Mouse (Mus musculus) right cerebral cortex, postnatal 36 days (tissue): ENCODE measurements around the gene Saa4.
"Not testable (repeated sequence)": the region's sequence is repeated elsewhere in the genome, so short reads cannot be mapped to it uniquely, and the experiment has no call there.

Experiments
- DNase-seq, 2 experiments: peaks; one replicate each; pipeline ENCODE4 v3.0.0; 2022; ENCODE audit warnings: low spot score in 2 of 2, mixed read lengths in 1 of 2

Saa4 gene

GRCm38 (mm10) chr7:46716897-46717296 is 15.5 kb downstream of the Saa4 start:
- no peak for DNase-seq

- DNase-seq = no peak
These were observed 16.8 kb downstream of the Saa4 start, which contains the start of gene Saa3 for GRCm38 (mm10) chr7:46715600-46715999. TSS of gene Saa3 (minus strand) at chr7:46715700.

- peak in 1 of 2 experiments; percentile 21 for DNase-seq
These were observed 17.9 kb downstream of the Saa4 start for GRCm38 (mm10) chr7:46714518-46714917.

DNA sequence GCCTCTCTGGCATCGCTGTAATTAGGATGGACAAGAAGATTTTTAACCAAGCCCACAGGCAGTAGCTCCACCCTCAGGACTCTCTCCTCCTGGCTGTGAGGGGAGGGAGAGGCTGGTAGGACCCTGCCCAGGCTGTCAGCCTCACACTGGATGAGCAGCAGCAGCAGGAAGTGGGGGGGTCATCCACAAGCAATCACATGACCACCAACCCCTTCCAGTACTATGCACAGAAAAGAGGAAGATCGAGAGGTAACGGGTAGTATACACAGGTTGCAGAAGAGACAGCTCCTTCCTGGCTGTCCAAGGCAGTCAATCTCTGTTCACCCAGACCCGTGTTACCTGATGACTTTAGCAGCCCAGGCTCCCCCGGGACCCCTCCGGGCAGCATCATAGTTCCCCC is 20.2 kb downstream of the Saa4 start:
- DNase-seq = no peak

GRCm38 (mm10) chr7:46710390-46710844 is 22.0 kb downstream of the Saa4 start, which contains the start of gene Saal1:
TSS of gene Saal1 (minus strand) at chr7:46710680.
- peak; percentile 57 to 72 for DNase-seq

- no peak for DNase-seq
These were observed 31.8 kb downstream of the Saa4 start for GRCm38 (mm10) chr7:46700521-46701025.

GRCm38 (mm10) chr7:46696754-46697153 is 35.6 kb downstream of the Saa4 start:
- DNase-seq = no peak

DNA sequence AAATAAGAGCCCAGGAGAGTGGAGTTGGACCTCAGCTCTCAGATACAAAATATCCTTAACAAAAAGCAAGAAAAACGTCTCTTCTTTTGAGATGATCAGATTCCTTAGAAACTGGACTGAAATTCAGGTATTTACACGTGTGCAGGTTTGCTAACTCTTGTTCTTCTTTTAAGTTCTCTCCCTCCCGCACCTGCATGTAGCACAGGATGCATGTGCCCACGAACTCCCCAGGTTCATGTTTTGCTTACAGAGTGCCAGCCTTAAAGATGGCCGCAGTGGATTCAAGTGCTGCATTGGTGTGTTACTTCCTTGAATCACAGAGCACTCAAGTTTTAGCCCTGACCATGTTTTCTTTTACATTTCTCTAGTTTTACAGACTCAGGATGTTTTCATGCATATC is 45.6 kb downstream of the Saa4 start:
- no peak for DNase-seq

- no peak for DNase-seq
These were observed 51.7 kb downstream of the Saa4 start for GRCm38 (mm10) chr7:46680732-46681131.

- DNase-seq = not testable (repeated sequence)
These were observed 53.4 kb downstream of the Saa4 start for GRCm38 (mm10) chr7:46679044-46679443.

DNA sequence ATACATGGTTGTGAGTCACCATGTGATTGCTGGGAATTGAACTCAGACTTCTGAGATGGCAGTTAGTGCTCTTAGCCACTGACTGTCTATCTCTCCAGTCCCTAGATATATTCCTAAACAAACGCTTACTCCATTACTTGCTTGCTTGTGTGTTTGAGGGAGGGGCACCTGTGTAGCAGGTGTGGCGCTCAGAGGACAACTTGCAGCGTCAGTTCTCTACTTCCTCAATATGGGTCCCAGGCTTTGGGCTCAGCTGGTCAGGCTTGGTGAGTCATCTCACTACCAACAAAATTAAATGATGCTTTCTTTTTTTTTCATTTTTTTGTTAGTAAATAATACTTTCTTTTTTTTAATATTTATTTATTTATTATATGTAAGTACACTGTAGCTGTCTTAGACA is 54.0 kb downstream of the Saa4 start:
- no peak for DNase-seq
